Mouse (Mus musculus): ENCODE data around the gene Mrgbp. TPM values are rescaled to one million over a fixed set of nuclear protein-coding genes. Genes with fewer than 3 reads are reported as not detected.
A peak's percentile ranks its signal among the peaks of the same experiment; 100 is the strongest.

The Mrgbp gene
- total and polyA plus RNA-seq, 2 experiments: 4.8 to 9.5 TPM

GRCm38 (mm10) chr2:180547384-180548106 is 33.6 kb upstream of the Mrgbp start:
- H3K4me3 ChIP-seq (ENCODE audit: insufficient read depth, low read depth, low read length): no peak overlapping the region

GRCm38 (mm10) chr2:180552340-180552739 is 28.8 kb upstream of the Mrgbp start:
- H3K79me2 ChIP-seq (ENCODE audit: control insufficient read depth, insufficient read depth, low read length): no peaks in the 10 kb centered on the region
- no peak overlapping the region for H3K27ac ChIP-seq (replicated peaks; ENCODE audit: insufficient read depth, low read depth, low read length)
- no peaks in the 10 kb centered on the region for H3K36me3 ChIP-seq (ENCODE audit: control insufficient read depth, insufficient read depth, low read length)
- H3K27me3 ChIP-seq (ENCODE audit: control insufficient read depth, insufficient read depth, low read length): no peaks in the 10 kb centered on the region
- TF ChIP-seq CTCF (IDR thresholded peaks at IDR 0.05; ENCODE audit: low read depth, low read length) (no peak), POLR2A (IDR thresholded peaks at IDR 0.05; ENCODE audit: extremely low read depth, insufficient read depth, low read length) (no peak)
- 82% methylated on average over 3 of the region's 3 CpGs for WGBS
- no peak overlapping the region for H3K4me3 ChIP-seq (ENCODE audit: insufficient read depth, low read depth, low read length)
- no peak for DNase-seq (ENCODE audit: extremely low read depth, low read depth, low spot score)
- H3K9ac ChIP-seq (ENCODE audit: low read depth, low read length): no peak overlapping the region
- H3K4me1 ChIP-seq (ENCODE audit: control insufficient read depth, insufficient read depth, low read length): no peaks in the 10 kb centered on the region

More at GRCm38 (mm10) chr2:180547384-180548106, 33.6 kb upstream of the Mrgbp start:
- Histone ChIP-seq H3K4me1 (ENCODE audit: control insufficient read depth, insufficient read depth, low read length) (no peaks in the 10 kb centered on the region), H3K27me3 (ENCODE audit: control insufficient read depth, insufficient read depth, low read length) (no peaks in the 10 kb centered on the region), H3K9ac (ENCODE audit: low read depth, low read length) (no peak overlapping the region), H3K79me2 (ENCODE audit: control insufficient read depth, insufficient read depth, low read length) (no peaks in the 10 kb centered on the region), H3K36me3 (ENCODE audit: control insufficient read depth, insufficient read depth, low read length) (no peaks in the 10 kb centered on the region), H3K27ac (replicated peaks; ENCODE audit: insufficient read depth, low read depth, low read length) (no peak overlapping the region)
- no peak for TF ChIP-seq POLR2A (IDR thresholded peaks at IDR 0.05; ENCODE audit: extremely low read depth, insufficient read depth, low read length)
- no peak for TF ChIP-seq CTCF (IDR thresholded peaks at IDR 0.05; ENCODE audit: low read depth, low read length)
- 42% methylated on average over 8 of the region's 8 CpGs for WGBS
- no peak for DNase-seq (ENCODE audit: extremely low read depth, low read depth, low spot score)

- DNase-seq (ENCODE audit: extremely low read depth, low read depth, low spot score): no peak
- no peak overlapping the region for H3K9ac ChIP-seq (ENCODE audit: low read depth, low read length)
- H3K36me3 ChIP-seq (ENCODE audit: control insufficient read depth, insufficient read depth, low read length): no peaks in the 10 kb centered on the region
- H3K27me3 ChIP-seq (ENCODE audit: control insufficient read depth, insufficient read depth, low read length): no peaks in the 10 kb centered on the region
- no peak overlapping the region for H3K27ac ChIP-seq (replicated peaks; ENCODE audit: insufficient read depth, low read depth, low read length)
- no peaks in the 10 kb centered on the region for H3K79me2 ChIP-seq (ENCODE audit: control insufficient read depth, insufficient read depth, low read length)
- TF ChIP-seq POLR2A (IDR thresholded peaks at IDR 0.05; ENCODE audit: extremely low read depth, insufficient read depth, low read length) (no peak), CTCF (IDR thresholded peaks at IDR 0.05; ENCODE audit: low read depth, low read length) (no peak)
- H3K4me1 ChIP-seq (ENCODE audit: control insufficient read depth, insufficient read depth, low read length): no peaks in the 10 kb centered on the region
- H3K4me3 ChIP-seq (ENCODE audit: insufficient read depth, low read depth, low read length): no peak overlapping the region
- 54% methylated on average over 3 of the region's 3 CpGs for WGBS
These were observed 25.9 kb upstream of the Mrgbp start for GRCm38 (mm10) chr2:180555219-180555618.

GRCm38 (mm10) chr2:180556470-180556869 is 24.6 kb upstream of the Mrgbp start:
- Histone ChIP-seq H3K27ac (replicated peaks; ENCODE audit: insufficient read depth, low read depth, low read length) (no peak overlapping the region), H3K27me3 (ENCODE audit: control insufficient read depth, insufficient read depth, low read length) (no peaks in the 10 kb centered on the region), H3K9ac (ENCODE audit: low read depth, low read length) (no peak overlapping the region), H3K4me3 (ENCODE audit: insufficient read depth, low read depth, low read length) (no peak overlapping the region), H3K36me3 (ENCODE audit: control insufficient read depth, insufficient read depth, low read length) (no peaks in the 10 kb centered on the region), H3K79me2 (ENCODE audit: control insufficient read depth, insufficient read depth, low read length) (no peaks in the 10 kb centered on the region), H3K4me1 (ENCODE audit: control insufficient read depth, insufficient read depth, low read length) (no peaks in the 10 kb centered on the region)
- WGBS: 76% methylated on average over 3 of the region's 3 CpGs
- TF ChIP-seq POLR2A (IDR thresholded peaks at IDR 0.05; ENCODE audit: extremely low read depth, insufficient read depth, low read length) (no peak), CTCF (IDR thresholded peaks at IDR 0.05; ENCODE audit: low read depth, low read length) (no peak)
- DNase-seq (ENCODE audit: extremely low read depth, low read depth, low spot score): no peak

- Histone ChIP-seq H3K9ac (ENCODE audit: low read depth, low read length) (no peak overlapping the region), H3K36me3 (ENCODE audit: control insufficient read depth, insufficient read depth, low read length) (no peaks in the 10 kb centered on the region), H3K4me3 (ENCODE audit: insufficient read depth, low read depth, low read length) (no peak overlapping the region), H3K27ac (replicated peaks; ENCODE audit: insufficient read depth, low read depth, low read length) (no peak overlapping the region), H3K27me3 (ENCODE audit: control insufficient read depth, insufficient read depth, low read length) (no peaks in the 10 kb centered on the region), H3K4me1 (ENCODE audit: control insufficient read depth, insufficient read depth, low read length) (no peaks in the 10 kb centered on the region), H3K79me2 (ENCODE audit: control insufficient read depth, insufficient read depth, low read length) (no peaks in the 10 kb centered on the region)
- 51% methylated on average over 5 of the region's 5 CpGs for WGBS
- no peak for DNase-seq (ENCODE audit: extremely low read depth, low read depth, low spot score)
- TF ChIP-seq POLR2A (IDR thresholded peaks at IDR 0.05; ENCODE audit: extremely low read depth, insufficient read depth, low read length) (no peak), CTCF (IDR thresholded peaks at IDR 0.05; ENCODE audit: low read depth, low read length) (peak; percentile 56)
These were observed 20.9 kb upstream of the Mrgbp start for GRCm38 (mm10) chr2:180560245-180560644.

- no peak for DNase-seq (ENCODE audit: extremely low read depth, low read depth, low spot score)
- Histone ChIP-seq H3K27me3 (ENCODE audit: control insufficient read depth, insufficient read depth, low read length) (no peaks in the 10 kb centered on the region), H3K4me3 (ENCODE audit: insufficient read depth, low read depth, low read length) (no peak overlapping the region), H3K27ac (replicated peaks; ENCODE audit: insufficient read depth, low read depth, low read length) (no peak overlapping the region), H3K79me2 (ENCODE audit: control insufficient read depth, insufficient read depth, low read length) (no peaks in the 10 kb centered on the region), H3K36me3 (ENCODE audit: control insufficient read depth, insufficient read depth, low read length) (no peaks in the 10 kb centered on the region), H3K4me1 (ENCODE audit: control insufficient read depth, insufficient read depth, low read length) (no peaks in the 10 kb centered on the region), H3K9ac (ENCODE audit: low read depth, low read length) (no peak overlapping the region)
- TF ChIP-seq CTCF (IDR thresholded peaks at IDR 0.05; ENCODE audit: low read depth, low read length): no peak
- no peak for TF ChIP-seq POLR2A (IDR thresholded peaks at IDR 0.05; ENCODE audit: extremely low read depth, insufficient read depth, low read length)
- WGBS: 57% methylated on average over 5 of the region's 5 CpGs
These were observed 19.0 kb upstream of the Mrgbp start for GRCm38 (mm10) chr2:180562146-180562545.
